Mouse (Mus musculus): ENCODE measurements around the gene Bpifb4. TPM values are rescaled to one million over a fixed set of nuclear protein-coding genes. Genes with fewer than 3 reads are reported as not detected.

Bpifb4 gene
- total and polyA plus RNA-seq, 3 experiments: not detected

DNA sequence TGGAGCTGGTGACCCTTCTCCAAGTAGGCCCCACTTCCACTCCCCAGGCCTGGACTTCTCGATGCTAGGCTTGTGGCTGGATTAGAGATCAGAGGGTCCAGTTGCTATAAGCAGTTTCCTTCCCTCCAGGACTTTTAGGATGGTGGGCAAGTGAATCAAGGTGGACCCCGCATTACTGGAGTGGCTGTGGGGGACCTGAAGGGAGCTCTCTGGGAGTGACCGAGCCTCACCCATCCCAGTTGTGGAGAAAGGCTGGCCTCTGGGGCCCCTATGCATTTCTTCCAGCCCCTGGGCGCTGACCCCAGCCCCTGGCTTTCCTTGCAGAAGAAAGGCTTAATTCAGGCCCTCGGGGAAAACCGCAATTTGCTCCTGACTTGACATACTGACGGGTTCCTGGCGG is 20.1 kb upstream of the Bpifb4 start, which contains the start of gene Bpifb3:
Bpifb3 (plus strand) TSS at position 301 of the 400 bp plus-strand sequence.
- no peaks in the 10 kb centered on the region for H3K9me3 ChIP-seq (replicated peaks; ENCODE audit: low read length)
- no peak within 1 kb of the TSS for H3K9ac ChIP-seq (ENCODE audit: insufficient read depth, low read depth)
- TF ChIP-seq UBTF (IDR thresholded peaks at IDR 0.05; ENCODE audit: low read depth, low read length): no peak
- TF ChIP-seq JUN (IDR thresholded peaks at IDR 0.05; ENCODE audit: insufficient read depth, low read depth, low read length): no peak
- no peak for TF ChIP-seq KAT2A (IDR thresholded peaks at IDR 0.05; ENCODE audit: insufficient replicate concordance, low read length)
- no peak for TF ChIP-seq EP300 (IDR thresholded peaks at IDR 0.05; ENCODE audit: low read length)
- TF ChIP-seq USF2 (conservative IDR thresholded peaks at IDR 0.05; ENCODE audit: low read depth, low read length): no peak
- no peak for TF ChIP-seq POLR2A (IDR thresholded peaks at IDR 0.05; ENCODE audit: low read depth, low read length)
- no peak for TF ChIP-seq ZMIZ1 (IDR thresholded peaks at IDR 0.05; ENCODE audit: low read depth, low read length)
- in situ Hi-C loops (cut with MboI; ENCODE audit: low pct_ligation_motif_present, low pct_unique_long_range_greater_than_20kb, low sequenced_read_pairs): no loop called here
- H3K4me3 ChIP-seq (replicated peaks in 1 of 3; ENCODE audit: low read depth in 2 of 3, low read length in 2 of 3, poor library complexity in 1 of 3): no peak within 1 kb of the TSS
- no peaks in the 10 kb centered on the region for H3K79me2 ChIP-seq (replicated peaks; ENCODE audit: control insufficient read depth, extremely low read depth, insufficient read depth, poor library complexity, severe bottlenecking)
- no peak for DNase-seq (ENCODE audit: extremely low read depth)
- H3K36me3 ChIP-seq (replicated peaks in 1 of 2; ENCODE audit: control insufficient read depth in 1 of 2, insufficient read depth in 1 of 2, low read length in 1 of 2): no peaks in the 10 kb centered on the region
- no peak within 1 kb of the TSS for H3K4me2 ChIP-seq (ENCODE audit: insufficient read depth, low read depth, poor library complexity, severe bottlenecking)
- H3K4me1 ChIP-seq (ENCODE audit: control insufficient read depth in 1 of 2, insufficient read depth in 2 of 2): no peaks in the 10 kb centered on the region
- H3K27me3 ChIP-seq (replicated peaks): peaks cover 98% of the 10 kb centered on the region
- no peak within 1 kb of the TSS for H3K27ac ChIP-seq (ENCODE audit: insufficient read depth, low read depth)
- dilution Hi-C loops (cut with MboI; ENCODE audit: extremely low pct_ligation_motif_present, extremely low pct_unique_long_range_greater_than_20kb, low sequenced_read_pairs): no loop called here

DNA sequence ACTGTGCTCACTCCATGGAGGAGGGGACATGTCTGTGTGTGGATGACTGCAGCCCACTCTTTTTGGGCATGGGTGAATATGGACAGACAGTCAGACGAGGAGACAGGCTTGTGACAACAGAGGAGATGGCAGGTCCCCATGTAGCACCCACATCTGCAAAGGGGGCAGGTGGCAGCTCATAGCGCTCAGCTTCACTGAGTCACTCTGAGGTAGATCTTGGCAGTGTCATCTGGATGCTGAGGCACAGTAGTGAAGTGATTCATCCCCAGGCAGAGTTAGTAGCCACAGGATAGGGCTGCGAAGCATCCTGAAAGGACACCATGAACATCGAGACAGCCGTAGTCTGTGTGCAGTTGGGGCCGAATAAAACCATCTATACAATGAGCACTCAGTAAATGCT is 16.8 kb upstream of the Bpifb4 start:
- no peaks in the 10 kb centered on the region for H3K4me1 ChIP-seq (ENCODE audit: control insufficient read depth in 1 of 2, insufficient read depth in 2 of 2)
- H3K4me2 ChIP-seq (ENCODE audit: insufficient read depth, low read depth, poor library complexity, severe bottlenecking): no peak overlapping the region
- no peaks in the 10 kb centered on the region for H3K79me2 ChIP-seq (replicated peaks; ENCODE audit: control insufficient read depth, extremely low read depth, insufficient read depth, poor library complexity, severe bottlenecking)
- peaks cover 99% of the 10 kb centered on the region for H3K27me3 ChIP-seq (replicated peaks)
- TF ChIP-seq ETS1 (conservative IDR thresholded peaks at IDR 0.05; ENCODE audit: low read depth, low read length): no peak
- no peak for TF ChIP-seq EP300 (IDR thresholded peaks at IDR 0.05; ENCODE audit: low read length)
- no peak for TF ChIP-seq NRF1 (IDR thresholded peaks at IDR 0.05; ENCODE audit: low read depth, low read length)
- TF ChIP-seq POLR2A (IDR thresholded peaks at IDR 0.05; ENCODE audit: low read depth, low read length): no peak
- TF ChIP-seq NELFE (IDR thresholded peaks at IDR 0.05; ENCODE audit: low read depth, low read length): no peak
- TF ChIP-seq JUN (IDR thresholded peaks at IDR 0.05; ENCODE audit: insufficient read depth, low read depth, low read length): no peak
- H3K36me3 ChIP-seq (replicated peaks in 1 of 2; ENCODE audit: control insufficient read depth in 1 of 2, insufficient read depth in 1 of 2, low read length in 1 of 2): no peaks in the 10 kb centered on the region
- no peaks in the 10 kb centered on the region for H3K9me3 ChIP-seq (replicated peaks; ENCODE audit: low read length)
- no peak overlapping the region for H3K4me3 ChIP-seq (replicated peaks in 1 of 3; ENCODE audit: low read depth in 2 of 3, low read length in 2 of 3, poor library complexity in 1 of 3)
- no peak overlapping the region for H3K9ac ChIP-seq (ENCODE audit: insufficient read depth, low read depth)
- in situ Hi-C loops (cut with MboI; ENCODE audit: low pct_ligation_motif_present, low pct_unique_long_range_greater_than_20kb, low sequenced_read_pairs): no loop called here
- DNase-seq (ENCODE audit: extremely low read depth): no peak
- dilution Hi-C loops (cut with MboI; ENCODE audit: extremely low pct_ligation_motif_present, extremely low pct_unique_long_range_greater_than_20kb, low sequenced_read_pairs): no loop called here
- H3K27ac ChIP-seq (ENCODE audit: insufficient read depth, low read depth): no peak overlapping the region

DNA sequence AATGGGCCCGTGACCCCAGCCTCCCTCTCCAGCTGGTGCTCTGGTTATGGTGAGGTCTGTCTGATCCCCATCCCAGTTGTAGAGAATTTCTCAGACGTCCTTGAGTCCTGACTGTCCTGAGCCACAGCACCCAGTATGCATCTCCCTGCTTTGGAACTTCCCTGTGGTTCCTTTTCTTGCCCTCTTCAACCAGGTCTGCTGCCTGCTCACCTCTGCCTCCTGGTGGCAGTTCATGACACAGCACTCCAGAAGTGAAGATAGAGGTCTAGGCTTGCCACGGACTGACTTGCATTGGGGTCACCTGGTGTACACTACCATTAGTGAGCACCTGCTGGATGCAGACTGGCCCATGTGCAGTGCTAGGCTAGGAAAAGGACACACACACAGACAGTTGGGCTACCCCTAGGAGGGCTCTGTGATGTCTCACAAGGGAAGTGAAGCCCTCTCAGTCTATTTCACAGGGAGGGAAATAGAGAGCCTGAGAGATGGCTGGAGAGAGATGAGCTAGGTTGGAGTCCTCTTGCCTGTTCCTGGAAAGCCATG is 8.1 kb upstream of the Bpifb4 start:
- dilution Hi-C loops (cut with MboI; ENCODE audit: extremely low pct_ligation_motif_present, extremely low pct_unique_long_range_greater_than_20kb, low sequenced_read_pairs) (no loop called here), in situ Hi-C loops (cut with MboI; ENCODE audit: low pct_ligation_motif_present, low pct_unique_long_range_greater_than_20kb, low sequenced_read_pairs) (loop anchor here (10.0 kb wide), 1 partner anchor 115 kb away; no protein-coding TSS in a partner anchor)
- peak; percentile 47 for DNase-seq (ENCODE audit: extremely low read depth)
- Histone ChIP-seq H3K27ac (ENCODE audit: insufficient read depth, low read depth) (no peak overlapping the region), H3K27me3 (replicated peaks) (peaks cover 96% of the 10 kb centered on the region), H3K9ac (ENCODE audit: insufficient read depth, low read depth) (no peak overlapping the region), H3K9me3 (replicated peaks; ENCODE audit: low read length) (no peaks in the 10 kb centered on the region), H3K4me2 (ENCODE audit: insufficient read depth, low read depth, poor library complexity, severe bottlenecking) (no peak overlapping the region), H3K4me3 (replicated peaks in 1 of 3; ENCODE audit: low read depth in 2 of 3, low read length in 2 of 3, poor library complexity in 1 of 3) (no peak overlapping the region), H3K79me2 (replicated peaks; ENCODE audit: control insufficient read depth, extremely low read depth, insufficient read depth, poor library complexity, severe bottlenecking) (no peaks in the 10 kb centered on the region), H3K36me3 (replicated peaks in 1 of 2; ENCODE audit: control insufficient read depth in 1 of 2, insufficient read depth in 1 of 2, low read length in 1 of 2) (no peaks in the 10 kb centered on the region), H3K4me1 (ENCODE audit: control insufficient read depth in 1 of 2, insufficient read depth in 2 of 2) (no peaks in the 10 kb centered on the region)
- TF ChIP-seq EP300 (IDR thresholded peaks at IDR 0.05; ENCODE audit: low read length) (no peak), RAD21 (IDR thresholded peaks at IDR 0.05; ENCODE audit: low read depth, low read length) (peak; percentile 49), CTCF (conservative IDR thresholded peaks at IDR 0.05 in 1 of 2, IDR thresholded peaks at IDR 0.05 in 1 of 2; ENCODE audit: low read depth in 2 of 2, low read length in 2 of 2) (peak; percentile 80 to 84), SMC3 (IDR thresholded peaks at IDR 0.05; ENCODE audit: low read depth, low read length) (peak; percentile 87)
